ENCODE assay signal across 8 mouse cellular contexts in the genomic region with DNA sequence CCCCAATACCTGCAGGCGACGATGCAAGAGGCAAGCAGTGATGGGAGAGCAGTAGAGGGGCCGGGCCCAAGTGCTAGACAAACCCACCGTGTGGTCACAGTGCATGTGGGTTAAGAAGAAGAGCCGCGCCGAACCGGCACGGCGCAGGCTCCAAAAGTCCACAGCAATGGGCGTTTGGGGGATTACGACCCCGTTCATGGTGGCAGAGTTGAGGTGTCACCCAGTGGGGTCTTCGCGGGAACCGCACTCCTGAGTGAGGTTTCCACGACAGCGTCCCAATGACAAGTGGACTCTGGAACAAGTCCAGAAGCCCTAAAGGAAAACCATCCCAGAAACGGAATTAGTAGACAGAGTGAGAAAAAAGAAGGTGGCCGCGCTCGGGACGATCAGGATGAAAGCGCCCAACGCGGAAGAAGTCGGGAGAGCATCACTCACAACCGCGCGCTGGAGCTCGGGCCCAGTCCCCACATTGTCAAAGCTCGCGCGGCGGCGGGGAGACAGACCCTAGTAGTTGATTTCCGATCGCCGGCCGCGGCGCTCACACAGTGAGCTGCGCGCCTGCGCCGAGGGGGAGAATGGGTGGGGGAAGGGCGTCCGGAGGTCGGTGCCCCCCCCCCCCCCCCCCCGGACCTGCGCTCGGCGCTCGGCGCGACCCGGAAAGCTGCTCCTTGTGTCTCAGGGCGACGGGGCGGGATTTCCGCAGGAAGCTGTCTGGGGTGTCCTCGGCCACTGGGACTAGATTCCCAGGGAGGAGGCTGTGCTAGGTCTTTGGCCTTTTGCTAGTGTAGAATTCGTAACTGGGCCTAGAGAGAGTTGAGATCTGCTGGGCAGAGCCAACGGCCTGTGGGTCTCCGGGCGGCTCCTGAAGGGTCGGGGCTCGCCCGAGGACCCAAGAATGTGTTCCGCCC. TPM values are rescaled to one million over a fixed set of nuclear protein-coding genes. Genes with fewer than 3 reads are reported as not detected.
DNase-seq lines count a peak whose midpoint lies in the region; ATAC-seq and TF ChIP-seq lines count a peak whose summit lies in the region.

A gene (minus strand): TSS at position 554 of the 908 bp plus-strand sequence.
A gene (plus strand): TSS at position 630 of the 908 bp plus-strand sequence.
A gene (plus strand): TSS at position 683 of the 908 bp plus-strand sequence.

- under 1% methylated on average over 62 of the region's 70 CpGs for WGBS in heart, embryonic 10.5 days
- under 1% methylated on average over 64 of the region's 70 CpGs for WGBS in kidney, embryonic 15.5 days

- H3K36me3 ChIP-seq in heart, embryonic 10.5 days: peaks cover 37% of the 10 kb centered on the region
- peaks cover 43% of the 10 kb centered on the region for H3K36me3 ChIP-seq in kidney, embryonic 15.5 days

- no peak for TF ChIP-seq CTCF in bone marrow macrophage, adult 2 months (IDR thresholded peaks at IDR 0.05; ENCODE audit: low read depth, low read length)
- no peak for TF ChIP-seq CTCF in embryonic fibroblast, embryonic 13.5 days (IDR thresholded peaks at IDR 0.05; ENCODE audit: borderline replicate concordance, insufficient read depth, low read length)

- peak; percentile 98 for ATAC-seq in kidney, embryonic 15.5 days (replicated peaks; ENCODE audit: low FRiP score)
- peak; percentile 84 for ATAC-seq in monocyte, adult 5-6 weeks (replicated peaks; ENCODE audit: insufficient number of reproducible peaks, low FRiP score, low TSS enrichment, poor library complexity, severe bottlenecking)

- H3K4me1 ChIP-seq in bone marrow macrophage, adult 2 months (ENCODE audit: control insufficient read depth, insufficient read depth, low read length): peaks cover 30% of the 10 kb centered on the region
- H3K4me1 ChIP-seq in embryonic fibroblast, embryonic 13.5 days (ENCODE audit: control insufficient read depth, insufficient read depth, low read length): peaks cover 2% of the 10 kb centered on the region; the same call in 1 of the 2 replicates
- H3K4me1 ChIP-seq in heart, embryonic 10.5 days: peaks cover 18% of the 10 kb centered on the region
- peaks cover 17% of the 10 kb centered on the region for H3K4me1 ChIP-seq in kidney, embryonic 15.5 days

- no peaks in the 10 kb centered on the region for H3K27me3 ChIP-seq in heart, embryonic 10.5 days (ENCODE audit: insufficient read depth, poor library complexity, severe bottlenecking)
- H3K27me3 ChIP-seq in kidney, embryonic 15.5 days: no peaks in the 10 kb centered on the region

- H3K4me3 ChIP-seq in bone marrow macrophage, adult 2 months (ENCODE audit: insufficient read depth, low read length): peak within 1 kb of the TSS; percentile 99
- H3K4me3 ChIP-seq in embryonic fibroblast, embryonic 13.5 days (ENCODE audit: insufficient read depth, low read length): peak within 1 kb of the TSS; percentile 98
- H3K4me3 ChIP-seq in heart, embryonic 10.5 days: peak within 1 kb of the TSS; percentile 87
- peak within 1 kb of the TSS; percentile 88 for H3K4me3 ChIP-seq in kidney, embryonic 15.5 days (replicated peaks)

- peak within 1 kb of the TSS; percentile 80 for H3K9ac ChIP-seq in kidney, embryonic 15.5 days

- DNase-seq in A20 (ENCODE audit: low read depth, low spot score): peak; percentile 96
- peak; percentile 97 for DNase-seq in heart, embryonic 10.5 days (ENCODE audit: low spot score)
- DNase-seq in liver: peak; percentile 95
- peak; percentile 89 to 94 for DNase-seq in spleen, postnatal 4 days (ENCODE audit: low spot score in 2 of 2)

- H3K27ac ChIP-seq in bone marrow macrophage, adult 2 months (ENCODE audit: insufficient read depth, low read depth, low read length): peak within 1 kb of the TSS; percentile 92
- peak within 1 kb of the TSS; percentile 90 for H3K27ac ChIP-seq in embryonic fibroblast, embryonic 13.5 days (ENCODE audit: insufficient read depth, low read length)
- H3K27ac ChIP-seq in heart, embryonic 10.5 days: peak within 1 kb of the TSS; percentile 96
- peak within 1 kb of the TSS; percentile 96 for H3K27ac ChIP-seq in kidney, embryonic 15.5 days

- H3K4me2 ChIP-seq in kidney, embryonic 15.5 days: peak within 1 kb of the TSS; percentile 74

- TF ChIP-seq POLR2A in bone marrow macrophage, adult 2 months (IDR thresholded peaks at IDR 0.05; ENCODE audit: borderline replicate concordance, low read depth, low read length): peak; percentile 66; the same call in 1 of the 2 replicates
- TF ChIP-seq POLR2A in embryonic fibroblast, embryonic 13.5 days (IDR thresholded peaks at IDR 0.05; ENCODE audit: low read depth, low read length): peak; percentile 88

- no peaks in the 10 kb centered on the region for H3K9me3 ChIP-seq in heart, embryonic 10.5 days
- H3K9me3 ChIP-seq in kidney, embryonic 15.5 days (replicated peaks): no peaks in the 10 kb centered on the region

RNA-seq across cellular contexts. Expression of the first gene that starts in this region (rescaled TPM):
- polyA plus RNA-seq in bone marrow macrophage, adult 2 months (2012; ENCODE audit: insufficient read depth, insufficient read length, missing spikeins): 17.5 and 19.1 TPM in 2 replicates
- polyA plus RNA-seq in embryonic fibroblast, embryonic 13.5 days (2011; ENCODE audit: insufficient read length, low read depth, missing spikeins): 8.0 and 10.1 TPM in 2 replicates
- 25.7 and 25.8 TPM in 2 replicates for polyA plus RNA-seq in heart, embryonic 10.5 days (2016; fragmentation: Nextera tagmentation; extraction: Ambion mirVana)
- 25.1 and 28.3 TPM in 2 replicates for polyA plus RNA-seq in kidney, embryonic 15.5 days (2015; fragmentation: Nextera tagmentation; extraction: Ambion mirVana)
- 13.7 to 24.6 TPM (median 14.9 TPM) in 3 replicates for total RNA-seq in monocyte, adult 5-6 weeks (2017)

RNA-seq across cellular contexts. Expression of the second gene that starts in this region (rescaled TPM):
- polyA plus RNA-seq in bone marrow macrophage, adult 2 months (2012; ENCODE audit: insufficient read depth, insufficient read length, missing spikeins): 8.4 and 11.7 TPM in 2 replicates
- polyA plus RNA-seq in embryonic fibroblast, embryonic 13.5 days (2011; ENCODE audit: insufficient read length, low read depth, missing spikeins): 15.4 and 16.4 TPM in 2 replicates
- polyA plus RNA-seq in heart, embryonic 10.5 days (2016; fragmentation: Nextera tagmentation; extraction: Ambion mirVana): 20.3 and 20.8 TPM in 2 replicates
- polyA plus RNA-seq in kidney, embryonic 15.5 days (2015; fragmentation: Nextera tagmentation; extraction: Ambion mirVana): 18.9 and 19.6 TPM in 2 replicates
- total RNA-seq in monocyte, adult 5-6 weeks (2017): 23.5 to 31.7 TPM (median 26.6 TPM) in 3 replicates

RNA-seq across cellular contexts. Expression of the third gene that starts in this region (rescaled TPM):
- not detected in 2 replicates for polyA plus RNA-seq in bone marrow macrophage, adult 2 months (2012; ENCODE audit: insufficient read depth, insufficient read length, missing spikeins)
- polyA plus RNA-seq in embryonic fibroblast, embryonic 13.5 days (2011; ENCODE audit: insufficient read length, low read depth, missing spikeins): not detected in 2 replicates
- polyA plus RNA-seq in heart, embryonic 10.5 days (2016; fragmentation: Nextera tagmentation; extraction: Ambion mirVana): not detected in 2 replicates
- polyA plus RNA-seq in kidney, embryonic 15.5 days (2015; fragmentation: Nextera tagmentation; extraction: Ambion mirVana): 0.27 and 0.30 TPM in 2 replicates
- 0.49 TPM in 1 of 3 replicates, not detected in the others for total RNA-seq in monocyte, adult 5-6 weeks (2017)

Comparison
In these comparisons a context has a peak if more than half of its experiments do, and no peak if none do; other contexts are left out.
1. Peak in every context shown above with its lines: DNase-seq, ATAC-seq, H3K4me3 ChIP-seq and H3K27ac ChIP-seq.